Mouse (Mus musculus) lung, embryonic 15.5 days (tissue): ENCODE results near the gene Ints7. TPM values are rescaled to one million over a fixed set of nuclear protein-coding genes. Genes with fewer than 3 reads are reported as not detected.

Source experiments
- ATAC-seq: fragments of 200-750 bp; cut with Nextera tagmentation; 2 replicates; pipeline ENCODE4 v1.8.0; 2017; ENCODE audit warnings: moderate number of reproducible peaks, borderline replicate concordance; ENCODE audit not compliant: low FRiP score, low TSS enrichment; ENCODE audit errors: extremely low read depth
- H3K27ac ChIP-seq: fragments of 300-500 bp; sonication (generic); 2 replicates; pipeline ENCODE4 v1.5.1; 2015; ENCODE audit warnings: moderate library complexity, mild to moderate bottlenecking, inconsistent platforms
- H3K27me3 ChIP-seq: fragments of 300-500 bp; sonication (generic); 2 replicates; pipeline ENCODE4 v1.6.1; 2015; ENCODE audit warnings: inconsistent platforms
- H3K36me3 ChIP-seq: fragments of 300-500 bp; sonication (generic); 2 replicates; pipeline ENCODE4 v1.6.1; 2015; ENCODE audit warnings: inconsistent platforms
- H3K4me1 ChIP-seq: fragments of 300-500 bp; sonication (generic); 2 replicates; pipeline ENCODE4 v1.6.1; 2015; ENCODE audit warnings: inconsistent platforms
- H3K4me2 ChIP-seq: fragments of 300-500 bp; sonication (generic); 2 replicates; pipeline ENCODE4 v1.6.1; 2015; ENCODE audit warnings: inconsistent platforms, mild to moderate bottlenecking, moderate library complexity
- H3K4me3 ChIP-seq: fragments of 300-500 bp; sonication (generic); 2 replicates; pipeline ENCODE4 v1.5.1; 2015; ENCODE audit warnings: mild to moderate bottlenecking, inconsistent platforms
- H3K9ac ChIP-seq: fragments of 300-500 bp; sonication (generic); 2 replicates; pipeline ENCODE4 v1.6.1; 2015; ENCODE audit warnings: inconsistent platforms
- H3K9me3 ChIP-seq: fragments of 300-500 bp; sonication (generic); 2 replicates; pipeline ENCODE4 v1.6.1; 2016; ENCODE audit warnings: inconsistent platforms
- WGBS: fragments of 180-500 bp; shearing (Covaris S2); methylation state at CpG from one replicate; pipeline ENCODE4 v1.1.7; 2015; 5-methylcytosine and 5-hydroxymethylcytosine counted together
- polyA plus RNA-seq: library from polyadenylated mRNA; unstranded; fragments of >200 nt; fragmentation: Nextera tagmentation; extraction: Ambion mirVana; gene quantifications from 2 replicates; pipeline ENCODE4 v1.2.1, GENCODE M21; 2015

The Ints7 gene
- polyA plus RNA-seq, 1 experiment from 2014 or later: 56.3 TPM

DNA sequence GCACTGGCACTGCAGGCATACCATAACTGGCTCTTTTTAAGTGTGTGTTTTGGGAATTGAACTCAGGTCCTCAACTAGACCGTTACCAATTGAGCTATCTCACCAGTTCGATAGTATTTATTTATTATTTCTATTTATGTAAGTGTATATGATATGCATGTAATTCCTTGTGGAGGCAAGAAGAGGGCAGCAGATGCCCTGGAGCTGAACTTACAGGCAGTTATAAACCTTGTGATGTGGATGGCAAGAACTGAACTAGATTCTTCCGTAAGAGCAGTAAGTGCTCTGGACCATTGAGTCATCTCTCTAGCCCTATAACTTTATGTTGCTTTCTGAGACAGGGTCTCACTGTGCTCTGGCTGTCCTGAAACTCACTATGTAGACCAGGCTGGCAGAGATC lies 11.6 kb downstream of the Ints7 start:
- WGBS: 87% methylated on average over 3 of the region's 3 CpGs
- no peaks in the 10 kb centered on the region for H3K27me3 ChIP-seq
- peaks cover 55% of the 10 kb centered on the region for H3K36me3 ChIP-seq

DNA sequence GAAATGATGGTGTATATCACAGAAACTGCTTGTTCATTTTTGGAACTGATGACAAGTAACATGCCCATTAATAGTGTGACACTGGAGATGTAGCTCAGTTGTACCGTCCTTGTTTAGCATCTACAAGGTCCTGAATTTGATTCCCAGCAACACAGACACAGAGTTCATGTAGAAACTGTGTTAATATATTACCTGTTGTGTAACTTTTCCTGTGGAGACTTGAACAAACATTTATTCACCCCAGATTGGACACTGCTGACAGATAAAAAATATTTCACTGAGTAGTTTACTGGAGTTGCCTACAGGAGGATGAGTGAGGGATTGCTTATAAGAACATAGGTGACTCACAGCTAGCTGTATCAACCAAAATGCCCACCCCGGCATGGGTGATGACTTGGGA lies 13.3 kb downstream of the Ints7 start:
- Histone ChIP-seq H3K27me3 (no peaks in the 10 kb centered on the region), H3K9me3 (no peaks in the 10 kb centered on the region), H3K9ac (no peak overlapping the region), H3K27ac (no peak overlapping the region), H3K4me3 (no peak overlapping the region), H3K4me2 (no peak overlapping the region), H3K4me1 (no peaks in the 10 kb centered on the region), H3K36me3 (peaks cover 52% of the 10 kb centered on the region)
- no peak for ATAC-seq
- 90% methylated on average over 2 of the region's 2 CpGs for WGBS

More for the DNA sequence above, 11.6 kb downstream of the Ints7 start:
- no peak for ATAC-seq
- Histone ChIP-seq H3K4me3 (no peak overlapping the region), H3K27ac (no peak overlapping the region), H3K9ac (no peak overlapping the region), H3K4me2 (no peak overlapping the region), H3K4me1 (no peaks in the 10 kb centered on the region), H3K9me3 (no peaks in the 10 kb centered on the region)

DNA sequence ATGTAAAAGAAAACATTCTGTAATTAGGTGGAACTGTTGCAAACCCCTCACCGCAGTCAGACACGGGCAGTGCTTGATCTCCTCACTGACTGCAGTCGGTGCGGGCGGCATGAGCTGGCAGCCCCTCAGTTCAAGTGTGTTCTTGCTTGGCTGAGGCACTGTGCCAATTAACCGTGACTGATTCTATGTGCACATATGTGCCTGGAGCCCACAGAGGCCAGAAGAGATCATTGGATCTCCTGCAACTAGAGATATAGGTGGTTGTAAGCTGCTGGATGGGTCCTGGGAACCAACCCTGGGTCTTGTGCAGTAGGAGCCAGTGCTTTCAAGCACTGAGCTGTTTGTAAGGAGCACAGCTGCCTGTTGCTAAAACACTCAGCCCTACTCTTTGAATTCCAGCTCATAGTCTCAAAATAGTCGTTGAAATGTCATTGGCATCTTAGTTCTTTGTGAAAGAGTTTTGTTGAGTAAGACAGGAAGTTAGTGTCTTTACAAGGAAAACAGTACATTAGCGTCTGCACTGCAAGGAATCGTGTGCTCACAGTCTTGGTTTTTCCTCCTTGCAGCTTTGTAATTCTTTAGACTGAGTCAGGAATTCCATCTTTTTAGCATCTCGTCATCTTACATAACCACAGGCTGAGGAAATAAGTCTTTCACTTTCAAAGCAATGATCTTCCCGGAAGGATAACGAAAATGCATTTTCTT lies 16.7 kb downstream of the Ints7 start:
- H3K4me1 ChIP-seq: no peaks in the 10 kb centered on the region
- no peak overlapping the region for H3K27ac ChIP-seq
- H3K4me3 ChIP-seq: no peak overlapping the region
- 78% methylated on average over 12 of the region's 12 CpGs for WGBS
- H3K27me3 ChIP-seq: no peaks in the 10 kb centered on the region
- H3K9ac ChIP-seq: no peak overlapping the region
- H3K4me2 ChIP-seq: no peak overlapping the region
- no peak for ATAC-seq
- peaks cover 55% of the 10 kb centered on the region for H3K36me3 ChIP-seq
- no peaks in the 10 kb centered on the region for H3K9me3 ChIP-seq

GRCm38 (mm10) chr1:191596076-191596475 lies 20.6 kb downstream of the Ints7 start:
- no peak overlapping the region for H3K4me2 ChIP-seq
- H3K4me1 ChIP-seq: no peaks in the 10 kb centered on the region
- no peak overlapping the region for H3K27ac ChIP-seq
- H3K9me3 ChIP-seq: no peaks in the 10 kb centered on the region
- peaks cover 57% of the 10 kb centered on the region for H3K36me3 ChIP-seq
- no peak overlapping the region for H3K4me3 ChIP-seq
- no peaks in the 10 kb centered on the region for H3K27me3 ChIP-seq
- 91% methylated on average over 8 of the region's 8 CpGs for WGBS
- ATAC-seq: no peak
- H3K9ac ChIP-seq: no peak overlapping the region

DNA sequence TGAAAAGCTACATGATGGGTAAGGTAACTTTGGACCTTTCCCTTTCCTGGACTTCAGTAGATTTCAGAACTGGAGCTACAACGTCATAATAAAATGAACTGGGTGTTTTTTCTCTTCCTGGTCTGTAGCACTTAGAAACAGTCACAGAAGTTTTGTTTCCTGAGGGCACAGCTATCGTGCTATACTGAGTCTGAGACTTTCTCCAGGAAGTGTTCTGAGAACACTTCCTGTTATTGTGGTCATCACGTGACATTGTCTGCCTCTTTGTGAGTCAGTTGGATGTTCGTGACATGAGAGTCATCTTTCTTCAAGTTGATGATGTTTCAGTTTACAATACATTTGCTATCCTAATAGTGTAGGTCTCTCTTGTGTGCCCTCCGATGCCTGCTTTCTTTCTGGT lies 23.8 kb downstream of the Ints7 start:
- no peak overlapping the region for H3K9ac ChIP-seq
- H3K4me1 ChIP-seq: no peaks in the 10 kb centered on the region
- H3K36me3 ChIP-seq: peaks cover 67% of the 10 kb centered on the region
- H3K4me2 ChIP-seq: no peak overlapping the region
- no peak overlapping the region for H3K27ac ChIP-seq
- WGBS: 58% methylated on average over 5 of the region's 5 CpGs
- no peak overlapping the region for H3K4me3 ChIP-seq
- no peaks in the 10 kb centered on the region for H3K27me3 ChIP-seq
- no peak for ATAC-seq
- H3K9me3 ChIP-seq: no peaks in the 10 kb centered on the region

DNA sequence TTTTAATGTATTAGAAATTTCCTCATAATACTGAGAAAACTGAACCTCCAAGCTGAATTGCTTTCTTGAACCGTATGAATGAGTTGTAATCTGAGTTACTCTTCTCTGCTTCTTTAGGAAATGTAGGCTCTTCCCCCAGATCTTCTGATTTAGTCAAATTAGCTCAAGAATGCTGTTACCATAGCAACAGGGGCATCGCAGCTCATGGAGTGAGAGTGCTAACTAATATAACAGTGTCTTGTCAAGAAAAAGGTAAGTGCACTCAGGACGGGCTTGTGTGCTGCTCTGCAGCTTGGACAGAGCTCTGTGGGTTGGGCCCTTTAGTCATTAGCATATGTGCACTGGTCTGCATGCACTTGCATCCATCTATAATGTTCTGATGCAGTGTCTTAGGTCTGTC lies 29.3 kb downstream of the Ints7 start:
- H3K27me3 ChIP-seq: no peaks in the 10 kb centered on the region
- H3K36me3 ChIP-seq: peaks cover 73% of the 10 kb centered on the region
- 63% methylated on average over 3 of the region's 3 CpGs for WGBS
- H3K27ac ChIP-seq: no peak overlapping the region
- no peak overlapping the region for H3K4me2 ChIP-seq
- H3K9ac ChIP-seq: no peak overlapping the region
- no peak overlapping the region for H3K4me3 ChIP-seq
- H3K9me3 ChIP-seq: no peaks in the 10 kb centered on the region
- no peak for ATAC-seq
- no peaks in the 10 kb centered on the region for H3K4me1 ChIP-seq

- Histone ChIP-seq H3K4me3 (no peak overlapping the region), H3K36me3 (peaks cover 80% of the 10 kb centered on the region), H3K4me2 (no peak overlapping the region), H3K27me3 (no peaks in the 10 kb centered on the region), H3K9me3 (no peaks in the 10 kb centered on the region), H3K27ac (no peak overlapping the region), H3K9ac (no peak overlapping the region), H3K4me1 (no peaks in the 10 kb centered on the region)
- no peak for ATAC-seq
- 88% methylated on average over 6 of the region's 6 CpGs for WGBS
These were observed 33.6 kb downstream of the Ints7 start for GRCm38 (mm10) chr1:191609051-191609450.

- H3K4me1 ChIP-seq: no peaks in the 10 kb centered on the region
- no peak overlapping the region for H3K4me3 ChIP-seq
- ATAC-seq: no peak
- peaks cover 79% of the 10 kb centered on the region for H3K36me3 ChIP-seq
- WGBS: 86% methylated on average over 1 of the region's 1 CpGs
- H3K27me3 ChIP-seq: no peaks in the 10 kb centered on the region
- H3K9ac ChIP-seq: no peak overlapping the region
- H3K9me3 ChIP-seq: no peaks in the 10 kb centered on the region
- no peak overlapping the region for H3K27ac ChIP-seq
- H3K4me2 ChIP-seq: no peak overlapping the region
These were observed 34.1 kb downstream of the Ints7 start for GRCm38 (mm10) chr1:191609578-191609977.

DNA sequence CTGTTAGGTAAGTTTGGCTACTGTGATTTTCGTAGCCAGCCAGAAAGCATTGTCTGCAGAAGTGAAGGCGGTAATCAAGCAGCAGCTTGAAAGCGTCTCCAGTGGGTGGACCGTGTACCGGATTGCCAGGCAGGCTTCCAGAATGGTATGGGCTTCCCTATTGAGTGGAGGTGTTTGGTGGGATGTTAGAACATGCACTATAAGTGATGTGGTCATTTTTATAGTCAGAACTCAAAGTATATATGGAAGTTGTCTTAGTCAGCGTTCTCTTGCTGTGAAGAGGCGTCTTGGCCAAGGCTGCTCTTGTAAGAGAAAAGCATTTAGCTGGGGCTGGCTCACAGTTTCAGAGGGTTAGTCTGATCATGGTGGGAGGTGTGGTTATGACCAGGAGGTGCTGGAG lies 34.9 kb downstream of the Ints7 start:
- H3K4me3 ChIP-seq: no peak overlapping the region
- H3K9ac ChIP-seq: no peak overlapping the region
- WGBS: 90% methylated on average over 7 of the region's 7 CpGs
- H3K27ac ChIP-seq: no peak overlapping the region
- no peaks in the 10 kb centered on the region for H3K27me3 ChIP-seq
- peaks cover 79% of the 10 kb centered on the region for H3K36me3 ChIP-seq
- H3K9me3 ChIP-seq: no peaks in the 10 kb centered on the region
- no peak overlapping the region for H3K4me2 ChIP-seq
- no peaks in the 10 kb centered on the region for H3K4me1 ChIP-seq
- no peak for ATAC-seq

DNA sequence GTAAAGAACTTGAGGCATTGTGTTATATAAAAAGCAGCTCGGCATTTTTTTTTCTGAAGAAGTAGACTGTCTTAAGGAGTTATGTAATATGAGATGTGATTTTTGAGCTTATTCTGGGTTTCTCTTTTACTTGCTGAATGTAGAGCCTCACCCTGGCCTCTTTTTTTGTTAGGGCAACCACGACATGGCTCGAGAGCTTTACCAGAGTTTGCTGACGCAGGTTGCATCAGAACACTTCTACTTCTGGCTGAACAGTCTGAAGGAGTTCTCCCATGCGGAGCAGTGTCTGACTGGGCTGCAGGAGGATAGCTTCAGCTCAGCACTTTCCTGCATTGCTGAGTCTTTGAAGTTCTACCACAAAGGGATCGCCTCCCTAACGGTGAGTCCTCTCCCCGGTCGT lies 36.2 kb downstream of the Ints7 start:
- Histone ChIP-seq H3K27ac (no peak overlapping the region), H3K4me2 (no peak overlapping the region), H3K9me3 (no peaks in the 10 kb centered on the region), H3K4me3 (no peak overlapping the region), H3K27me3 (no peaks in the 10 kb centered on the region), H3K36me3 (peaks cover 81% of the 10 kb centered on the region), H3K4me1 (no peaks in the 10 kb centered on the region), H3K9ac (no peak overlapping the region)
- no peak for ATAC-seq
- 85% methylated on average over 9 of the region's 9 CpGs for WGBS

- 76% methylated on average over 16 of the region's 16 CpGs for WGBS
- no peaks in the 10 kb centered on the region for H3K27me3 ChIP-seq
- no peaks in the 10 kb centered on the region for H3K9me3 ChIP-seq
- no peak overlapping the region for H3K4me3 ChIP-seq
- no peak for ATAC-seq
- H3K36me3 ChIP-seq: peaks cover 80% of the 10 kb centered on the region
- H3K9ac ChIP-seq: no peak overlapping the region
- no peak overlapping the region for H3K4me2 ChIP-seq
- H3K4me1 ChIP-seq: no peaks in the 10 kb centered on the region
- H3K27ac ChIP-seq: no peak overlapping the region
These were observed 37.4 kb downstream of the Ints7 start for GRCm38 (mm10) chr1:191612877-191613276.

DNA sequence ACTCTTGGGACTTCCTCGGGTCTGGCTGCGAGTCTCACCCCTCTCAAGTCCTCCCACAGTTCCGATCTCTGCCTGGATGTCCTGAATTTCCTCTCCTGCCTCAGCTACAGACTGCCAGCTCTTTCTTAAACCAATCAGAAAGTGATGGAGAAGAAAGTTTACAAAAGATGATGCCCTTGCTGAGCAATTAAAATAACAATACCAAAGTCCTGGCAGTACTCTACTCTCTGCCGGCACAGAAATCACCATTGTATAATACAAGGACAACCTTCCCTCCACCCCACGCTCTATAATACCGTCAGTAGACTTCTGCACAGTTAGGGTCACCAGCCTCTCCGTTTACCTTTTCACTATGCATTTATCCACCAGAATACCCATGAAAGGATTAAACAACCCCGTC lies 40.8 kb downstream of the Ints7 start:
- WGBS: 93% methylated on average over 8 of the region's 8 CpGs
- Histone ChIP-seq H3K4me3 (no peak overlapping the region), H3K36me3 (peaks cover 88% of the 10 kb centered on the region), H3K27me3 (no peaks in the 10 kb centered on the region), H3K9ac (no peak overlapping the region), H3K4me1 (no peaks in the 10 kb centered on the region), H3K4me2 (no peak overlapping the region), H3K9me3 (no peaks in the 10 kb centered on the region), H3K27ac (no peak overlapping the region)
- ATAC-seq: no peak

GRCm38 (mm10) chr1:191617589-191617988 lies 42.2 kb downstream of the Ints7 start:
- Histone ChIP-seq H3K4me2 (no peak overlapping the region), H3K36me3 (peaks cover 91% of the 10 kb centered on the region), H3K4me3 (no peak overlapping the region), H3K27ac (no peak overlapping the region), H3K9ac (no peak overlapping the region), H3K4me1 (no peaks in the 10 kb centered on the region), H3K27me3 (no peaks in the 10 kb centered on the region), H3K9me3 (no peaks in the 10 kb centered on the region)
- no peak for ATAC-seq
- 84% methylated on average over 3 of the region's 3 CpGs for WGBS
